Mouse (Mus musculus) CH12.LX (cell line): Measurements from ENCODE around the gene Acbd6. TPM values are rescaled to one million over a fixed set of nuclear protein-coding genes. Genes with fewer than 3 reads are reported as not detected.

Experiments
- DNase-seq: peaks from one replicate; pipeline ENCODE4 v3.0.0-alpha.2; 2013; ENCODE audit errors: extremely low read depth
- H3K27ac ChIP-seq: 2 replicates; pipeline ENCODE4 v1.5.1; 2012; ENCODE audit warnings: low read depth, mild to moderate bottlenecking, control low read depth, moderate library complexity; ENCODE audit not compliant: insufficient read depth
- H3K27me3 ChIP-seq: replicated peaks from 2 replicates; pipeline ENCODE3; 2012; ENCODE audit warnings: inconsistent platforms
- H3K36me3 ChIP-seq, 2 experiments: replicated peaks in 1 of 2; 2 replicates each; pipeline versions ENCODE3 to v1.6.1; 2012; ENCODE audit warnings: inconsistent platforms in 1 of 2, low read length in 1 of 2, mild to moderate bottlenecking in 1 of 2, mixed read lengths in 1 of 2, moderate library complexity in 1 of 2; ENCODE audit not compliant: control insufficient read depth in 1 of 2, insufficient read depth in 1 of 2
- H3K4me1 ChIP-seq, 2 experiments: 2 replicates each; pipeline ENCODE4 v1.6.1; 2012; ENCODE audit warnings: inconsistent platforms in 1 of 2, moderate library complexity in 1 of 2; ENCODE audit not compliant: insufficient read depth in 2 of 2, control insufficient read depth in 1 of 2
- H3K4me2 ChIP-seq: 2 replicates; pipeline ENCODE4 v1.6.1; 2012; ENCODE audit warnings: low read depth, mild to moderate bottlenecking, control low read depth; ENCODE audit not compliant: poor library complexity, insufficient read depth, severe bottlenecking
- H3K4me3 ChIP-seq, 3 experiments: fragments of 150-350 bp in 1 of 3; sonication (generic) in 1 of 3; replicated peaks in 1 of 3; 2 replicates each; pipeline versions ENCODE3 to v1.5.1; 2011 to 2012; ENCODE audit warnings: low read depth in 2 of 3, low read length in 2 of 3, mild to moderate bottlenecking in 2 of 3, moderate library complexity in 2 of 3, control low read depth in 1 of 3, improper control_type of control experiment in 1 of 3, inconsistent platforms in 1 of 3, mixed read lengths in 1 of 3; ENCODE audit not compliant: poor library complexity in 1 of 3
- H3K79me2 ChIP-seq: replicated peaks from 2 replicates; pipeline ENCODE4 v1.6.1; 2012; ENCODE audit warnings: mild to moderate bottlenecking, moderate library complexity; ENCODE audit not compliant: control insufficient read depth, poor library complexity, insufficient read depth, severe bottlenecking; ENCODE audit errors: extremely low read depth
- H3K9ac ChIP-seq: 2 replicates; pipeline ENCODE4 v1.6.1; 2012; ENCODE audit warnings: low read depth, mild to moderate bottlenecking, control low read depth, moderate library complexity; ENCODE audit not compliant: insufficient read depth
- H3K9me3 ChIP-seq: replicated peaks from 2 replicates; pipeline ENCODE3; 2012; ENCODE audit warnings: low read length, inconsistent platforms, mixed read lengths
- CHD1 ChIP-seq: IDR thresholded peaks from 2 replicates; pipeline ENCODE4 v1.6.1; 2012; ENCODE audit warnings: low read depth, low read length, improper control_type of control experiment, inconsistent platforms
- CTCF ChIP-seq, 2 experiments: IDR thresholded peaks in 1 of 2; conservative IDR thresholded peaks in 1 of 2; 2 replicates each; pipeline ENCODE4 v1.5.1; 2011 to 2012; ENCODE audit warnings: low read depth in 2 of 2, low read length in 2 of 2, improper control_type of control experiment in 1 of 2, inconsistent platforms in 1 of 2, mild to moderate bottlenecking in 1 of 2, moderate library complexity in 1 of 2
- E2F4 ChIP-seq: IDR thresholded peaks from 2 replicates; pipeline ENCODE4 v1.6.1; 2011; ENCODE audit warnings: low read depth, low read length, improper control_type of control experiment; ENCODE audit not compliant: insufficient replicate concordance
- ETS1 ChIP-seq: conservative IDR thresholded peaks from 2 replicates; pipeline ENCODE4 v1.6.1; 2012; ENCODE audit warnings: low read depth, mild to moderate bottlenecking, inconsistent platforms, low read length, improper control_type of control experiment, moderate library complexity
- JUN ChIP-seq: IDR thresholded peaks from 2 replicates; pipeline ENCODE4 v1.6.1; 2011; ENCODE audit warnings: low read depth, mild to moderate bottlenecking, low read length, improper control_type of control experiment, moderate library complexity; ENCODE audit not compliant: insufficient read depth
- MEF2A ChIP-seq: IDR thresholded peaks from 2 replicates; pipeline ENCODE4 v1.6.1; 2014; ENCODE audit warnings: low read depth, mild to moderate bottlenecking, inconsistent platforms, low read length, improper control_type of control experiment, borderline replicate concordance
- MXI1 ChIP-seq: IDR thresholded peaks from 2 replicates; pipeline ENCODE4 v1.6.1; 2011; ENCODE audit warnings: mild to moderate bottlenecking, low read depth, low read length, improper control_type of control experiment
- MYC ChIP-seq: IDR thresholded peaks from 2 replicates; pipeline ENCODE4 v1.6.1; 2011; ENCODE audit warnings: low read depth, mild to moderate bottlenecking, improper control_type of control experiment, low read length
- PAX5 ChIP-seq: IDR thresholded peaks from 2 replicates; pipeline ENCODE4 v1.6.1; 2012; ENCODE audit warnings: low read length, inconsistent platforms, mixed read lengths
- POLR2A ChIP-seq: IDR thresholded peaks from 2 replicates; pipeline ENCODE4 v1.6.1; 2011; ENCODE audit warnings: low read depth, mild to moderate bottlenecking, improper control_type of control experiment, low read length
- SMC3 ChIP-seq: IDR thresholded peaks from 2 replicates; pipeline ENCODE4 v1.6.1; 2011; ENCODE audit warnings: low read depth, low read length, improper control_type of control experiment
- TCF12 ChIP-seq: IDR thresholded peaks from 2 replicates; pipeline ENCODE4 v1.6.1; 2014; ENCODE audit warnings: low read depth, mild to moderate bottlenecking, inconsistent platforms, low read length, improper control_type of control experiment
- UBTF ChIP-seq: IDR thresholded peaks from 2 replicates; pipeline ENCODE4 v1.6.1; 2012; ENCODE audit warnings: low read depth, mild to moderate bottlenecking, inconsistent platforms, low read length, improper control_type of control experiment, moderate library complexity
- ZNF384 ChIP-seq: IDR thresholded peaks from 2 replicates; pipeline ENCODE4 v1.6.1; 2012; ENCODE audit warnings: low read depth, low read length, improper control_type of control experiment, inconsistent platforms
- dilution Hi-C: fragments of 300-500 bp; cut with MboI; formaldehyde crosslinking; loops from 2 replicates; pipeline ENCODE4 v1.14.3; 2020; ENCODE audit warnings: low sequenced_read_pairs; ENCODE audit not compliant: extremely low pct_unique_long_range_greater_than_20kb, extremely low pct_ligation_motif_present
- in situ Hi-C: fragments of 300-500 bp; cut with MboI; formaldehyde crosslinking; loops from 3 replicates; pipeline ENCODE4 v1.14.3; 2019; ENCODE audit warnings: low sequenced_read_pairs, low pct_ligation_motif_present, low pct_unique_long_range_greater_than_20kb, mixed read lengths
- polyA plus RNA-seq: library from polyadenylated mRNA; unstranded; fragments of >175 nt; gene quantifications from 2 replicates; pipeline ENCODE4 v1.2.1, GENCODE M21; 2012; ENCODE audit warnings: low read depth; ENCODE audit not compliant: insufficient read length
- total RNA-seq, 2 experiments: library from RNA; depleted of rRNA; stranded (reverse); fragments of 300-350 nt in 1 of 2; fragments of >200 nt in 1 of 2; gene quantifications; 2 replicates each; pipeline ENCODE4 v1.2.3; 2012 to 2014

The Acbd6 gene
- total and polyA plus RNA-seq, 3 experiments = 51.9 to 97.8 (median 74.4) TPM

- H3K4me2 ChIP-seq = no peak overlapping the region
Measured at GRCm38 (mm10) chr1:155562206-155562605, 4.3 kb downstream of the Acbd6 start.

GRCm38 (mm10) chr1:155564741-155565140 lies 6.8 kb downstream of the Acbd6 start:
- Histone ChIP-seq H3K4me3 (no peak overlapping the region), H3K79me2 (peaks cover 17% of the 10 kb centered on the region), H3K27ac (no peak overlapping the region), H3K9me3 (peaks cover 6% of the 10 kb centered on the region), H3K36me3 (peaks cover 17 to 65% of the 10 kb centered on the region in 2 experiments), H3K4me1 (peaks cover 3 to 36% of the 10 kb centered on the region in 2 experiments; a peak in 3 of 4 replicates), H3K27me3 (no peaks in the 10 kb centered on the region), H3K9ac (no peak overlapping the region), H3K4me2 (no peak overlapping the region)
- dilution Hi-C loops = no loop called here
- no peak for TF ChIP-seq MEF2A
- no peak for TF ChIP-seq PAX5
- TF ChIP-seq MYC = peak; percentile 27; the same call in 1 of the 2 replicates
- peak; percentile 15; the same call in 1 of the 2 replicates for TF ChIP-seq SMC3
- TF ChIP-seq CTCF (conservative IDR thresholded peaks at IDR 0.05 in 1 of 2, IDR thresholded peaks at IDR 0.05 in 1 of 2; ENCODE audit: low read depth in 2 of 2, low read length in 2 of 2) = peak; percentile 74 to 75
- in situ Hi-C loops = no loop called here
- DNase-seq = peak; percentile 68

More at GRCm38 (mm10) chr1:155562206-155562605, 4.3 kb downstream of the Acbd6 start:
- Histone ChIP-seq H3K9me3 (no peaks in the 10 kb centered on the region), H3K27me3 (no peaks in the 10 kb centered on the region), H3K79me2 (peaks cover 22% of the 10 kb centered on the region), H3K4me1 (peaks cover 3 to 41% of the 10 kb centered on the region in 2 experiments; a peak in 3 of 4 replicates), H3K4me3 (no peak overlapping the region), H3K27ac (no peak overlapping the region), H3K9ac (no peak overlapping the region), H3K36me3 (peaks cover 5 to 46% of the 10 kb centered on the region in 2 experiments)
- dilution Hi-C loops = no loop called here
- TF ChIP-seq JUN (no peak), TCF12 (no peak), POLR2A (no peak), UBTF (no peak), CHD1 (no peak), ZNF384 (no peak), ETS1 (no peak), E2F4 (no peak)
- DNase-seq = no peak
- in situ Hi-C loops = no loop called here

DNA sequence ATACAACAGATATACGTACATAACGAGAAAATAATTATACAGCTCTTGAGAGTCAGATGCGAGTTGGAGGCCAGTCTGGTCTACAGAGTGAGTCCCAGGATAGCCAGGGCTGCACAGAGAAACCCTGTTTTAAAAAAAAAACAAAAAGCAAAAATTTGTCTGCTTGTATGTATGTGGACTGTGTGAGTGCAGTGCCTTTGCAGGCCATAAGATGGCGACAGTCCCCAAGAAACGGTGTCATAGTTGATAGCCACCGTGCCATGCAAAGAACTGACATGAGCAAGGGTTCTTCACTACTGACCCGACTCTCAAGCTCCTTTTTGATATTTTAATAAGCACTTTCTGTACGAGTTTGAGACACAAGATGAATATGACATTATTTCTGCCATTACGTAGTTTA lies 10.2 kb downstream of the Acbd6 start:
- Histone ChIP-seq H3K9me3 (peaks cover 6% of the 10 kb centered on the region), H3K9ac (no peak overlapping the region), H3K4me3 (no peak overlapping the region), H3K79me2 (no peaks in the 10 kb centered on the region; the same call in 1 of the 2 replicates), H3K27ac (no peak overlapping the region), H3K36me3 (peaks cover 22 to 67% of the 10 kb centered on the region in 2 experiments), H3K4me2 (no peak overlapping the region), H3K27me3 (no peaks in the 10 kb centered on the region), H3K4me1 (peaks cover 0 to 5% of the 10 kb centered on the region in 2 experiments; a peak in 1 of 4 replicates)
- dilution Hi-C loops = no loop called here
- TF ChIP-seq MXI1 (no peak), CTCF (conservative IDR thresholded peaks at IDR 0.05 in 1 of 2, IDR thresholded peaks at IDR 0.05 in 1 of 2; ENCODE audit: low read depth in 2 of 2, low read length in 2 of 2) (peak; percentile 6 to 30; a peak in 2 of 4 replicates)
- no peak for DNase-seq
- in situ Hi-C loops = no loop called here
